Mouse (Mus musculus) layer of hippocampus, adult 18-20 months (tissue): Measurements from ENCODE around the gene Stra8. TPM values are rescaled to one million over a fixed set of nuclear protein-coding genes. Genes with fewer than 3 reads are reported as not detected.
A peak's percentile ranks its signal among the peaks of the same experiment; 100 is the strongest.

Experiments
- DNase-seq, 2 experiments: peaks; one replicate each; pipeline ENCODE4 v3.0.0; 2022; ENCODE audit warnings: low spot score in 2 of 2
- long read RNA-seq: library from polyadenylated mRNA; stranded (forward); transcript quantifications from one replicate; pipeline ENCODE4 v2.0.0, GENCODE M21; 2021
- total RNA-seq, 2 experiments: library from RNA; stranded (reverse); gene quantifications; 2 replicates each; pipeline ENCODE4 v1.2.3; 2021

Gene Stra8
- total RNA-seq = not detected
- long read RNA-seq = 0 reads

GRCm38 (mm10) chr6:34919956-34920355 is at the start of gene Stra8:
Gene Stra8 (plus strand): TSS chr6:34920163.
- no peak for DNase-seq

GRCm38 (mm10) chr6:34870724-34871123 is 49.2 kb upstream of the Stra8 start:
- DNase-seq = no peak

- DNase-seq = no peak
Observed at GRCm38 (mm10) chr6:34871929-34872328, 48.0 kb upstream of the Stra8 start.

GRCm38 (mm10) chr6:34872871-34873270 is 47.1 kb upstream of the Stra8 start:
- DNase-seq = no peak

GRCm38 (mm10) chr6:34874101-34874921 is 45.7 kb upstream of the Stra8 start:
- DNase-seq = no peak

GRCm38 (mm10) chr6:34875268-34875761 is 44.6 kb upstream of the Stra8 start:
- peak; percentile 37 to 47 for DNase-seq

- no peak for DNase-seq
Observed at GRCm38 (mm10) chr6:34875966-34876834, 43.8 kb upstream of the Stra8 start.

GRCm38 (mm10) chr6:34876835-34877156 is 43.2 kb upstream of the Stra8 start:
- no peak for DNase-seq

- peak; percentile 86 to 88 for DNase-seq
Observed at GRCm38 (mm10) chr6:34877509-34878321, 42.2 kb upstream of the Stra8 start, which contains the start of gene Cyren. Gene Cyren (minus strand): TSS chr6:34878060.

- DNase-seq = no peak
Observed at GRCm38 (mm10) chr6:34879101-34879740, 40.7 kb upstream of the Stra8 start.

GRCm38 (mm10) chr6:34879911-34880475 is 40.0 kb upstream of the Stra8 start:
- peak in 1 of 2 experiments; percentile 77 for DNase-seq

- no peak for DNase-seq
Observed at GRCm38 (mm10) chr6:34884724-34885123, 35.2 kb upstream of the Stra8 start.

- DNase-seq = no peak
Observed at GRCm38 (mm10) chr6:34887131-34887850, 32.7 kb upstream of the Stra8 start.

GRCm38 (mm10) chr6:34889185-34889584 is 30.8 kb upstream of the Stra8 start:
- no peak for DNase-seq

GRCm38 (mm10) chr6:34895569-34895968 is 24.4 kb upstream of the Stra8 start:
- no peak for DNase-seq

- no peak for DNase-seq
Observed at GRCm38 (mm10) chr6:34896168-34896780, 23.7 kb upstream of the Stra8 start.

GRCm38 (mm10) chr6:34899127-34899526 is 20.8 kb upstream of the Stra8 start:
- no peak for DNase-seq

GRCm38 (mm10) chr6:34900990-34901389 is 19.0 kb upstream of the Stra8 start:
- DNase-seq = no peak

GRCm38 (mm10) chr6:34901911-34902444 is 18.0 kb upstream of the Stra8 start:
- DNase-seq = no peak
